Mouse (Mus musculus): Measurements from ENCODE around the gene A630001G21Rik. TPM values are rescaled to one million over a fixed set of nuclear protein-coding genes. Genes with fewer than 3 reads are reported as not detected.

A630001G21Rik gene
- polyA plus RNA-seq, 1 experiment from 2014 or later: 1.7 TPM

DNA sequence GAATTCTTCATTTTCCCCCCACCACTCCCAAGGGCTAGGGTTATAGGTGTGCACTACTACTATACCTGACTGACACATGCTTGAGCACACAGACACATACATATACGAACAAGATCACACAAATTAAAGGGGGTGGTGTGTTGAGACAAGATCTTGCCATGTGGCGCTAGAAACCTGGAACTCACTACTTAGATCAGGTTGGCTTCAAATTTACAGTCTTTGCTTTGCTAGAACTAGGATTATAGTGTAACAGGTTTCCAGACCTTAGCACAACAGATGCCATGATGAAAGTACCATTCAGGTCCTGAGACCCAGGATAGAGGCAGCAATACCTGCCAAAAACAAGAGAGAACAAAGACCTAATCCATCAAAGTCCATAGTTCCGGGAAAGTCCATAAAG is 13.0 kb upstream of the A630001G21Rik start:
- 89% methylated on average over 3 of the region's 3 CpGs for WGBS
- Histone ChIP-seq H3K27ac (replicated peaks; ENCODE audit: low read depth, low read length) (no peak overlapping the region), H3K4me1 (ENCODE audit: control insufficient read depth, insufficient read depth, low read length) (no peaks in the 10 kb centered on the region), H3K4me2 (ENCODE audit: low read depth, low read length) (no peak overlapping the region), H3K36me3 (replicated peaks; ENCODE audit: control insufficient read depth, insufficient read depth, low read depth, low read length) (no peaks in the 10 kb centered on the region), H3K4me3 (ENCODE audit: low read depth, low read length) (no peak overlapping the region), H3K27me3 (ENCODE audit: control insufficient read depth, insufficient read depth, low read length) (no peaks in the 10 kb centered on the region), H3K9me3 (replicated peaks; ENCODE audit: control insufficient read depth, low read length) (no peaks in the 10 kb centered on the region), H3K9ac (replicated peaks; ENCODE audit: low read length) (no peak overlapping the region)
- ATAC-seq (replicated peaks; ENCODE audit: insufficient number of reproducible peaks, low FRiP score, low TSS enrichment, low read depth) (no peak), DNase-seq (ENCODE audit: low spot score) (no peak)

DNA sequence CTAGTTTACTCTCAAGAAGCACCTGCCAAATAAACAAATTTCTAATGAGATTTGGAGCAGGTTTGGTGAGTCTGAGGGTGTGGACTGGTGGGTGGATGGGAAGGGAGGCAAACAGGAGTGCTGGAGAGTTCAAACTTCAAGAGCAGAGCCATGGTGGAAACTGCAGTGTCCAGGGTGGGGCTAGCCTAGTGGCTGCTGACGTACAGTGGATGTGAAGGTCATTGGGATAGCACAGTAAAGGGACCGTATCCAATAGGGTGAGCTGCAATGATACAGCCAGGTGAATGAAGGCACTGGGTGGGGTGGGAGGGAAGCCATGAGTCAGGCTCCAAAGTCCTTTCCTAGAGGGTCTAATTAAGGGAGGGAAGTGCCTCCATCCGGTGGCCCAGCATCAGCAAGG is 12.1 kb upstream of the A630001G21Rik start:
- no peaks in the 10 kb centered on the region for H3K36me3 ChIP-seq (replicated peaks; ENCODE audit: control insufficient read depth, insufficient read depth, low read depth, low read length)
- no peak overlapping the region for H3K4me3 ChIP-seq (ENCODE audit: low read depth, low read length)
- no peak overlapping the region for H3K9ac ChIP-seq (replicated peaks; ENCODE audit: low read length)
- H3K27ac ChIP-seq (replicated peaks; ENCODE audit: low read depth, low read length): no peak overlapping the region
- H3K27me3 ChIP-seq (ENCODE audit: control insufficient read depth, insufficient read depth, low read length): no peaks in the 10 kb centered on the region
- DNase-seq (ENCODE audit: low spot score) (no peak), ATAC-seq (replicated peaks; ENCODE audit: insufficient number of reproducible peaks, low FRiP score, low TSS enrichment, low read depth) (no peak)
- no peaks in the 10 kb centered on the region for H3K9me3 ChIP-seq (replicated peaks; ENCODE audit: control insufficient read depth, low read length)
- H3K4me1 ChIP-seq (ENCODE audit: control insufficient read depth, insufficient read depth, low read length): no peaks in the 10 kb centered on the region
- 80% methylated on average over 3 of the region's 3 CpGs for WGBS
- H3K4me2 ChIP-seq (ENCODE audit: low read depth, low read length): no peak overlapping the region

DNA sequence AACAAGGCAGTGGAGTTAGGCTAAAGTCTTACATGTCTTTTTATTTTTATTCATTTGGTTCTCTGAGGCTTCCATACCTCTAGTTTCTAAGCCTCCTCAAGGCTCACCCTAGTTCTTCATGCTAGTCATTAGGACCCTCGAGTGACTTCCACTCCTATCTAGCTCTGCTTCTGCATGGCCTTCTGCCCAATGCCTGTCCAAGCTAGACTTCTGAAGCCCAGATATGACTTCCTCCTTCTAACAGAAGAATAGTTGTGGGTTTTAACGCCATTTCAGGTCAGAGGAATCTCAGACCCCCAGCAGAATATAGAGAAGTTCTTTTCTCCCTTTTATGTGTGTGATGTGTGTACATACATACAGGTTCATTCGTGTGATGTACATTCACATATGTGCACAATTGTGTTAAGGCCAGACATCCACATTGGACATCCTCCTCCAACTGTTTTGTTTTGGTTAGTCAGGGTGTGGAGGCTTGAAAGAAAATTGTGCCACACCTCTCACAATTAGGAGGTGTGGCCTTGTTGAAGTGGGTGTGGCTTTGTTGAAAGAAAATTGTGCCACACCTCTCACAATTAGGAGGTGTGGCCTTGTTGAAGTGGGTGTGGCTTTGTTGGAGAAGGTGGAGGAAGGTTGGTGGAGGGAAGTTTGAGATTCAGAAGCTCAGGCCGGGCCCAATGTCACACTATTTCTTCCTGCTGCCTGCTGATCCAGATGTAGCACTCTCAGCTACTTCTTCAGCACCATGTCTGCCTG is 1.2 kb upstream of the A630001G21Rik start:
- no peak overlapping the region for H3K9ac ChIP-seq (replicated peaks; ENCODE audit: low read length)
- H3K27me3 ChIP-seq (ENCODE audit: control insufficient read depth, insufficient read depth, low read length): no peaks in the 10 kb centered on the region
- no peak overlapping the region for H3K27ac ChIP-seq (replicated peaks; ENCODE audit: low read depth, low read length)
- H3K9me3 ChIP-seq (replicated peaks; ENCODE audit: control insufficient read depth, low read length): no peaks in the 10 kb centered on the region
- 81% methylated on average over 4 of the region's 4 CpGs for WGBS
- no peak overlapping the region for H3K4me2 ChIP-seq (ENCODE audit: low read depth, low read length)
- ATAC-seq (replicated peaks; ENCODE audit: insufficient number of reproducible peaks, low FRiP score, low TSS enrichment, low read depth) (no peak), DNase-seq (ENCODE audit: low spot score) (no peak)
- H3K4me3 ChIP-seq (ENCODE audit: low read depth, low read length): no peak overlapping the region
- H3K36me3 ChIP-seq (replicated peaks; ENCODE audit: control insufficient read depth, insufficient read depth, low read depth, low read length): no peaks in the 10 kb centered on the region
- no peaks in the 10 kb centered on the region for H3K4me1 ChIP-seq (ENCODE audit: control insufficient read depth, insufficient read depth, low read length)

DNA sequence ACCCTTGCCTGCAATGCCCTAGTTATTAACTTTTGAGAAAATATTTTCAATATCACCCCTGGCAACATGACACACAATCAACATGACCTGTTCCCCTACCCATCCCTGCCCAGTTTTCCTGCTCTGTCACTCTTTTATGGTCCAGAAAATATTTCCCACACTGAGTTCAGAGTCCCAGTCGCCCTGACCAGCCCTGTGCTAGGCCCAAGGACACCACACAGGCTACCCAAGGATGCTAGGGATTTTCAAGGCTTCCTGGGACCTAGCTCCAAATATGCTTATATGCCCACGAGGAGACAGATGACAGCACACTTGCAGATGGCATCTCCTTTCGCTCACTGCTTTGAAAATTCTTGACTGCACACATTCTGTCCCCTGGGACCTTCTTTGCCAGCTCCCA is 569 bp upstream of the A630001G21Rik start:
- Histone ChIP-seq H3K36me3 (replicated peaks; ENCODE audit: control insufficient read depth, insufficient read depth, low read depth, low read length) (no peaks in the 10 kb centered on the region), H3K4me2 (ENCODE audit: low read depth, low read length) (no peak overlapping the region), H3K9me3 (replicated peaks; ENCODE audit: control insufficient read depth, low read length) (no peaks in the 10 kb centered on the region), H3K4me1 (ENCODE audit: control insufficient read depth, insufficient read depth, low read length) (no peaks in the 10 kb centered on the region), H3K4me3 (ENCODE audit: low read depth, low read length) (no peak overlapping the region), H3K27me3 (ENCODE audit: control insufficient read depth, insufficient read depth, low read length) (no peaks in the 10 kb centered on the region), H3K9ac (replicated peaks; ENCODE audit: low read length) (no peak overlapping the region), H3K27ac (replicated peaks; ENCODE audit: low read depth, low read length) (no peak overlapping the region)
- WGBS: 73% methylated on average over 3 of the region's 3 CpGs
- DNase-seq (ENCODE audit: low spot score) (no peak), ATAC-seq (replicated peaks; ENCODE audit: insufficient number of reproducible peaks, low FRiP score, low TSS enrichment, low read depth) (no peak; the same call in 1 of the 2 replicates)

- Histone ChIP-seq H3K27ac (replicated peaks; ENCODE audit: low read depth, low read length) (no peak overlapping the region), H3K4me2 (ENCODE audit: low read depth, low read length) (no peak overlapping the region), H3K9ac (replicated peaks; ENCODE audit: low read length) (no peak overlapping the region), H3K36me3 (replicated peaks; ENCODE audit: control insufficient read depth, insufficient read depth, low read depth, low read length) (no peaks in the 10 kb centered on the region), H3K4me1 (ENCODE audit: control insufficient read depth, insufficient read depth, low read length) (no peaks in the 10 kb centered on the region), H3K9me3 (replicated peaks; ENCODE audit: control insufficient read depth, low read length) (no peaks in the 10 kb centered on the region), H3K4me3 (ENCODE audit: low read depth, low read length) (no peak overlapping the region), H3K27me3 (ENCODE audit: control insufficient read depth, insufficient read depth, low read length) (no peaks in the 10 kb centered on the region)
- 46% methylated on average over 10 of the region's 10 CpGs for WGBS
- ATAC-seq (replicated peaks; ENCODE audit: insufficient number of reproducible peaks, low FRiP score, low TSS enrichment, low read depth) (no peak), DNase-seq (ENCODE audit: low spot score) (no peak)
Observed at GRCm38 (mm10) chr1:85776154-85776553, 2.3 kb downstream of the A630001G21Rik start.

DNA sequence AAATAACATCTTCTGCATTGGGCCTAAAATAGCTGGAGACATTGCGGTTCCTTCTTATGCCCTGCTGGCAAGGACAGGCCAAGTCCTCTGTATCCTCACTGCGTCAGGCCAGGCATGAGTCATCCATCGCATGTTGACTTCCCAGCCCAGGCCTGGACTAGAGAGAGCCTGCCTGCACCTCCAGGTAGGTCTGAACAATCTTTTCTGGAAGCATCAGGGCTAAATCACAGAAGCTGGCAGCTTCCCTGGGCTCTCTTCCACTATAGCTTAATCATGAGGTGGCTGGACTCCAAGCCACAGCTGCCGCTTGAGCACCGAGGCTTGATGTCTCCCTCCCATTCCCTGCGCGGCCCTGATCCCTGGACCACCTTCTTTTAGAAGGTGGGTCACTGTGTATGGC is 3.3 kb downstream of the A630001G21Rik start:
- H3K36me3 ChIP-seq (replicated peaks; ENCODE audit: control insufficient read depth, insufficient read depth, low read depth, low read length): no peaks in the 10 kb centered on the region
- H3K27me3 ChIP-seq (ENCODE audit: control insufficient read depth, insufficient read depth, low read length): no peaks in the 10 kb centered on the region
- H3K4me3 ChIP-seq (ENCODE audit: low read depth, low read length): no peak overlapping the region
- H3K9me3 ChIP-seq (replicated peaks; ENCODE audit: control insufficient read depth, low read length): no peaks in the 10 kb centered on the region
- no peak overlapping the region for H3K9ac ChIP-seq (replicated peaks; ENCODE audit: low read length)
- WGBS: 87% methylated on average over 7 of the region's 7 CpGs
- ATAC-seq (replicated peaks; ENCODE audit: insufficient number of reproducible peaks, low FRiP score, low TSS enrichment, low read depth) (no peak), DNase-seq (ENCODE audit: low spot score) (no peak)
- H3K4me1 ChIP-seq (ENCODE audit: control insufficient read depth, insufficient read depth, low read length): no peaks in the 10 kb centered on the region
- no peak overlapping the region for H3K27ac ChIP-seq (replicated peaks; ENCODE audit: low read depth, low read length)
- no peak overlapping the region for H3K4me2 ChIP-seq (ENCODE audit: low read depth, low read length)

DNA sequence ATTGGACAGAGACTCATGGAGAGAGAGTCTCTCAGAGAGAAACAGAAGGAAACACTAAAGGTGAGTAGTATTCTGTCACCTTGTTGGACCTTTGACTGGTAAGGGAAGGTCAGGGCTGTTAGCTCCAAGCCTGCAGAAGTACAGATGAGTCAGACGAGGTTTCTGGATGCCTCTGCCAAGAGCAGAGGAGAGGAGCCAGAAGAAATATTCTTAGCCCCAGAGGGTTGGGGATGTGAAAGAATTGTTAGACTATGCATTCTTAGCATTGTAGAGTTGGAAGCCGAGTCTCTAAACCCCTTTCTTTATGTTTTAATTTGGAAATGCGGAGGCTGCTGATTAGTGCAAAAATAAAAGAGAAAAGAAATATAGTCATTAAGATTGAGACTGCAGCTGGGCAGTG is 6.5 kb downstream of the A630001G21Rik start:
- WGBS: 85% methylated on average over 3 of the region's 3 CpGs
- H3K27ac ChIP-seq (replicated peaks; ENCODE audit: low read depth, low read length): no peak overlapping the region
- no peaks in the 10 kb centered on the region for H3K9me3 ChIP-seq (replicated peaks; ENCODE audit: control insufficient read depth, low read length)
- H3K27me3 ChIP-seq (ENCODE audit: control insufficient read depth, insufficient read depth, low read length): no peaks in the 10 kb centered on the region
- no peaks in the 10 kb centered on the region for H3K36me3 ChIP-seq (replicated peaks; ENCODE audit: control insufficient read depth, insufficient read depth, low read depth, low read length)
- ATAC-seq (replicated peaks; ENCODE audit: insufficient number of reproducible peaks, low FRiP score, low TSS enrichment, low read depth): no peak
- no peak overlapping the region for H3K4me2 ChIP-seq (ENCODE audit: low read depth, low read length)
- no peaks in the 10 kb centered on the region for H3K4me1 ChIP-seq (ENCODE audit: control insufficient read depth, insufficient read depth, low read length)
- no peak overlapping the region for H3K9ac ChIP-seq (replicated peaks; ENCODE audit: low read length)
- H3K4me3 ChIP-seq (ENCODE audit: low read depth, low read length): no peak overlapping the region
- DNase-seq (ENCODE audit: low spot score): no peak

- ATAC-seq (replicated peaks; ENCODE audit: insufficient number of reproducible peaks, low FRiP score, low TSS enrichment, low read depth): no peak
- Histone ChIP-seq H3K27me3 (ENCODE audit: control insufficient read depth, insufficient read depth, low read length) (no peaks in the 10 kb centered on the region), H3K36me3 (replicated peaks; ENCODE audit: control insufficient read depth, insufficient read depth, low read depth, low read length) (no peaks in the 10 kb centered on the region), H3K9ac (replicated peaks; ENCODE audit: low read length) (no peak overlapping the region), H3K9me3 (replicated peaks; ENCODE audit: control insufficient read depth, low read length) (no peaks in the 10 kb centered on the region), H3K4me3 (ENCODE audit: low read depth, low read length) (no peak overlapping the region), H3K27ac (replicated peaks; ENCODE audit: low read depth, low read length) (no peak overlapping the region), H3K4me1 (ENCODE audit: control insufficient read depth, insufficient read depth, low read length) (no peaks in the 10 kb centered on the region), H3K4me2 (ENCODE audit: low read depth, low read length) (no peak overlapping the region)
- no peak for DNase-seq (ENCODE audit: low spot score)
- WGBS: 38% methylated on average over 1 of the region's 1 CpGs
Observed at GRCm38 (mm10) chr1:85767754-85768153, 10.7 kb downstream of the A630001G21Rik start.
